ENCODE assay signal across 26 mouse cellular contexts in the genomic region with DNA sequence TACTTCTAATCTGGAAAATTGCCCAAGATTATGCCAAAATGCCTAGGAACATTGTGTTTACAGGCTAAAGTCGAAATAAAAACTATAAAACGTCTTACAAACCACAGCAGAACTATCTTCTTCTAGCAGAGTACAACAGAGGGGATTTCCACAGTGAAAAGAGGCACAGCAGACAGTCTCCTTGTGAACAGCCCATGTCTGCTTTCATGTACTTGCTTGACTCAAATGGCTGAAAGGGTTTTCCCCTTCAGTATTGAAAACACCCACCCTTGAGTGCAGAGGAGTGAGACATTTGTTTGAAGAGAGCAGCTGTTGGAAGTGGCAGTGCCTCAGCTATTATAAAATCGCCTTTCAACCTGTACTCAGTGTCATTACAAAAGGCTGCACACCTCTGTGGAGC.
DNase-seq lines count a peak whose midpoint lies in the region; ATAC-seq and TF ChIP-seq lines count a peak whose summit lies in the region.
"Had no signal": no experiment of that assay in that cellular context is flagged by ENCODE, and none has a peak within 500 bp of the region (broad histone marks: within the 10 kb centered on the region; RNA-seq: fewer than 3 reads in every experiment).

No protein-coding gene starts in this region.

- intact Hi-C loops in heart, adult 2 months (cut with DNase I), result no loop called here

- 70% methylated on average over 3 of the region's 3 CpGs for whole genome bisulfite sequencing in midbrain, embryonic 15.5 days
- WGBS in midbrain, embryonic 14.5 days, result 64% methylated on average over 3 of the region's 3 CpGs
- 49% methylated on average over 3 of the region's 3 CpGs for WGBS in heart, adult 2 months
- 78% methylated on average over 3 of the region's 3 CpGs for WGBS in forebrain, embryonic 11.5 days

- no peak for DNase-seq in midbrain, embryonic 14.5 days
- peak; percentile 88 for DNase-seq in CH12.LX (ENCODE audit: extremely low read depth)
- peak; percentile 31 for DNase-seq in brain, embryonic 14.5 days (ENCODE audit: low read depth)
- no peak for DNase-seq in heart, postnatal 4 days
- no peak for DNase-seq in heart, adult 2 months
- DNase-seq in forebrain, embryonic 11.5 days (ENCODE audit: low spot score), result no peak
- DNase-seq: adrenal gland, adult 8-10 months; adrenal gland, postnatal 25 days; B cell, adult 2 months; cerebellum, adult 18-20 months; cerebellum, adult 9-10 months; cerebellum, postnatal 14 days; gastrocnemius, adult 2 months; gastrocnemius, postnatal 14 days; heart, postnatal 10 days; heart, postnatal 36 days; kidney, adult 11 months; kidney, adult 8-10 months had no signal

- ATAC-seq in midbrain, embryonic 15.5 days (replicated peaks), result 0 out of 2 replicates have a peak, but pooled peaks have one; percentile 30
- no peak for ATAC-seq in midbrain, embryonic 14.5 days (ENCODE audit: low FRiP score, low TSS enrichment)
- ATAC-seq in forebrain, embryonic 11.5 days (replicated peaks; ENCODE audit: low FRiP score), result no peak
- ATAC-seq: forebrain, embryonic 16.5 days; hindbrain, postnatal 0 days; intestine, embryonic 15.5 days had no signal

- in situ Hi-C loops in CH12.LX (cut with MboI; ENCODE audit: low pct_ligation_motif_present, low pct_unique_long_range_greater_than_20kb, low sequenced_read_pairs), result no loop called here

- no peak for TF ChIP-seq CTCF in CH12.LX (conservative IDR thresholded peaks at IDR 0.05 in 1 of 2, IDR thresholded peaks at IDR 0.05 in 1 of 2; ENCODE audit: low read depth in 2 of 2, low read length in 2 of 2)
- no peak for TF ChIP-seq CTCF in brain, embryonic 14.5 days (IDR thresholded peaks at IDR 0.05; ENCODE audit: borderline replicate concordance, extremely low read depth, insufficient read depth, insufficient read length)
- TF ChIP-seq CTCF in heart, adult 2 months (IDR thresholded peaks at IDR 0.05), result no peak

- 0 out of 2 replicates have a peak, but pooled peaks have one; percentile 28 for TF ChIP-seq POLR2A in CH12.LX (IDR thresholded peaks at IDR 0.05; ENCODE audit: low read depth, low read length)
- no peak for TF ChIP-seq POLR2A in brain, embryonic 14.5 days (IDR thresholded peaks at IDR 0.05; ENCODE audit: borderline replicate concordance, extremely low read depth, insufficient read depth, insufficient read length, poor library complexity, severe bottlenecking)
- no peak for TF ChIP-seq POLR2A in heart, adult 2 months (IDR thresholded peaks at IDR 0.05; ENCODE audit: insufficient read depth, low read depth, low read length)

- no peak overlapping the region for H3K4me3 ChIP-seq in midbrain, embryonic 15.5 days
- no peak overlapping the region for H3K4me3 ChIP-seq in midbrain, embryonic 14.5 days (replicated peaks; ENCODE audit: low read depth, low read length)
- no peak overlapping the region for H3K4me3 ChIP-seq in CH12.LX (replicated peaks in 1 of 3; ENCODE audit: low read depth in 2 of 3, low read length in 2 of 3, poor library complexity in 1 of 3)
- no peak overlapping the region for H3K4me3 ChIP-seq in heart, adult 2 months
- no peak overlapping the region for H3K4me3 ChIP-seq in forebrain, embryonic 11.5 days (ENCODE audit: low read depth, low read length)
- H3K4me3 ChIP-seq: forebrain, embryonic 10.5 days; gastrocnemius, adult 2 months; heart, embryonic 12.5 days; heart, embryonic 15.5 days; intestine, embryonic 15.5 days had no signal

- no peak overlapping the region for H3K9ac ChIP-seq in midbrain, embryonic 15.5 days
- H3K9ac ChIP-seq in midbrain, embryonic 14.5 days (replicated peaks; ENCODE audit: low read length), result no peak overlapping the region
- no peak overlapping the region for H3K9ac ChIP-seq in CH12.LX (ENCODE audit: insufficient read depth, low read depth)
- H3K9ac ChIP-seq in heart, adult 2 months (ENCODE audit: low read depth, low read length), result no peak overlapping the region
- no peak overlapping the region for H3K9ac ChIP-seq in forebrain, embryonic 11.5 days (ENCODE audit: low read length)
- H3K9ac ChIP-seq: heart, embryonic 12.5 days; heart, embryonic 15.5 days; hindbrain, embryonic 14.5 days; intestine, embryonic 15.5 days had no signal

- H3K4me2 ChIP-seq in midbrain, embryonic 15.5 days, result no peak overlapping the region
- no peak overlapping the region for H3K4me2 ChIP-seq in midbrain, embryonic 14.5 days (ENCODE audit: low read length)
- H3K4me2 ChIP-seq in CH12.LX (ENCODE audit: insufficient read depth, low read depth, poor library complexity, severe bottlenecking), result peak overlapping the region; percentile 62
- H3K4me2 ChIP-seq in forebrain, embryonic 11.5 days (ENCODE audit: low read depth, low read length, severe bottlenecking), result no peak overlapping the region
- H3K4me2 ChIP-seq: heart, embryonic 12.5 days; heart, embryonic 15.5 days; hindbrain, embryonic 14.5 days; intestine, embryonic 15.5 days had no signal

- no peaks in the 10 kb centered on the region for H3K27me3 ChIP-seq in midbrain, embryonic 15.5 days (replicated peaks)
- no peaks in the 10 kb centered on the region for H3K27me3 ChIP-seq in midbrain, embryonic 14.5 days (ENCODE audit: control insufficient read depth, insufficient read depth, low read length)
- no peaks in the 10 kb centered on the region for H3K27me3 ChIP-seq in CH12.LX (replicated peaks)
- H3K27me3 ChIP-seq in heart, adult 2 months (ENCODE audit: control insufficient read depth, insufficient read depth, low read length), result no peaks in the 10 kb centered on the region
- H3K27me3 ChIP-seq in forebrain, embryonic 11.5 days (ENCODE audit: control insufficient read depth, insufficient read depth, low read length), result no peaks in the 10 kb centered on the region
- H3K27me3 ChIP-seq: heart, embryonic 12.5 days; heart, embryonic 15.5 days; intestine, embryonic 15.5 days had no signal

- dilution Hi-C loops in CH12.LX (cut with MboI; ENCODE audit: extremely low pct_ligation_motif_present, extremely low pct_unique_long_range_greater_than_20kb, low sequenced_read_pairs), result no loop called here

- peak; percentile 85 for TF ChIP-seq EP300 in CH12.LX (IDR thresholded peaks at IDR 0.05; ENCODE audit: low read length)
- no peak for TF ChIP-seq EP300 in heart, adult 2 months (IDR thresholded peaks at IDR 0.05; ENCODE audit: insufficient read depth, low read depth, low read length)

- no peaks in the 10 kb centered on the region for H3K36me3 ChIP-seq in midbrain, embryonic 15.5 days (replicated peaks)
- H3K36me3 ChIP-seq in midbrain, embryonic 14.5 days (ENCODE audit: control insufficient read depth, insufficient read depth, low read length), result no peaks in the 10 kb centered on the region
- no peaks in the 10 kb centered on the region for H3K36me3 ChIP-seq in CH12.LX (replicated peaks in 1 of 2; ENCODE audit: control insufficient read depth in 1 of 2, insufficient read depth in 1 of 2, low read length in 1 of 2)
- no peaks in the 10 kb centered on the region for H3K36me3 ChIP-seq in heart, adult 2 months (ENCODE audit: control insufficient read depth, insufficient read depth, low read length)
- no peaks in the 10 kb centered on the region for H3K36me3 ChIP-seq in forebrain, embryonic 11.5 days (ENCODE audit: control insufficient read depth, insufficient read depth, low read length)
- H3K36me3 ChIP-seq: forebrain, embryonic 10.5 days; heart, embryonic 12.5 days; heart, embryonic 15.5 days; intestine, embryonic 15.5 days had no signal

- H3K79me2 ChIP-seq in CH12.LX (replicated peaks; ENCODE audit: control insufficient read depth, extremely low read depth, insufficient read depth, poor library complexity, severe bottlenecking), result no peaks in the 10 kb centered on the region
- H3K79me2 ChIP-seq in heart, adult 2 months (replicated peaks; ENCODE audit: control insufficient read depth, insufficient read depth, low read length), result no peaks in the 10 kb centered on the region

- no peaks in the 10 kb centered on the region for H3K4me1 ChIP-seq in midbrain, embryonic 15.5 days
- no peaks in the 10 kb centered on the region for H3K4me1 ChIP-seq in midbrain, embryonic 14.5 days (ENCODE audit: control insufficient read depth, insufficient read depth, low read length)
- peaks cover 5 to 21% of the 10 kb centered on the region in 2 experiments for H3K4me1 ChIP-seq in CH12.LX (ENCODE audit: control insufficient read depth in 1 of 2, insufficient read depth in 2 of 2)
- H3K4me1 ChIP-seq in heart, adult 2 months (ENCODE audit: control insufficient read depth, insufficient read depth, low read length), result no peaks in the 10 kb centered on the region
- no peaks in the 10 kb centered on the region for H3K4me1 ChIP-seq in forebrain, embryonic 11.5 days (replicated peaks; ENCODE audit: control insufficient read depth, insufficient read depth, low read length)
- H3K4me1 ChIP-seq: forebrain, embryonic 10.5 days; heart, embryonic 12.5 days; heart, embryonic 15.5 days; intestine, embryonic 15.5 days had no signal

- TF ChIP-seq RAD21 in CH12.LX (IDR thresholded peaks at IDR 0.05; ENCODE audit: low read depth, low read length), result no peak; the same call in none of the 2 replicates

- no peak overlapping the region for H3K27ac ChIP-seq in midbrain, embryonic 15.5 days
- no peak overlapping the region for H3K27ac ChIP-seq in midbrain, embryonic 14.5 days (replicated peaks; ENCODE audit: low read depth, low read length)
- peak overlapping the region; percentile 51; the same call in 1 of the 2 replicates for H3K27ac ChIP-seq in CH12.LX (ENCODE audit: insufficient read depth, low read depth)
- H3K27ac ChIP-seq in heart, adult 2 months, result no peak overlapping the region
- no peak overlapping the region for H3K27ac ChIP-seq in forebrain, embryonic 11.5 days (ENCODE audit: low read depth, low read length)
- H3K27ac ChIP-seq: forebrain, embryonic 10.5 days; gastrocnemius, adult 2 months; heart, embryonic 15.5 days; hindbrain, embryonic 14.5 days; hindbrain, postnatal 0 days; intestine, embryonic 15.5 days had no signal

- H3K9me3 ChIP-seq in midbrain, embryonic 15.5 days, result no peaks in the 10 kb centered on the region
- no peaks in the 10 kb centered on the region for H3K9me3 ChIP-seq in midbrain, embryonic 14.5 days (ENCODE audit: control insufficient read depth, low read length)
- H3K9me3 ChIP-seq in CH12.LX (replicated peaks; ENCODE audit: low read length), result no peaks in the 10 kb centered on the region
- H3K9me3 ChIP-seq in forebrain, embryonic 11.5 days (ENCODE audit: control insufficient read depth, low read length), result no peaks in the 10 kb centered on the region
- H3K9me3 ChIP-seq: forebrain, embryonic 10.5 days; heart, embryonic 12.5 days; heart, embryonic 15.5 days; intestine, embryonic 15.5 days had no signal

TF ChIP-seq in CH12.LX, 34 proteins besides CTCF, POLR2A, EP300 and RAD21 (continues in another document):
- TF ChIP-seq ETS1 (conservative IDR thresholded peaks at IDR 0.05; ENCODE audit: low read depth, low read length), result 0 out of 2 replicates have a peak, but pooled peaks have one; percentile 28
- no peak for TF ChIP-seq E2F4 (IDR thresholded peaks at IDR 0.05; ENCODE audit: insufficient replicate concordance, low read depth, low read length)
- no peak for TF ChIP-seq CHD2 (IDR thresholded peaks at IDR 0.05; ENCODE audit: low read length)
- TF ChIP-seq GABPA (IDR thresholded peaks at IDR 0.05; ENCODE audit: insufficient replicate concordance, low read depth, low read length), result no peak
- TF ChIP-seq IRF4 (IDR thresholded peaks at IDR 0.05; ENCODE audit: low read depth, low read length), result peak; percentile 81
- TF ChIP-seq MYC (IDR thresholded peaks at IDR 0.05; ENCODE audit: low read depth, low read length), result 0 out of 2 replicates have a peak, but pooled peaks have one; percentile 13
- no peak for TF ChIP-seq POLR2AphosphoS2 (IDR thresholded peaks at IDR 0.05; ENCODE audit: low read depth, low read length)

Comparison
In these comparisons a context has a peak if more than half of its experiments do, and no peak if none do; other contexts are left out.
1. DNase-seq: peak in CH12.LX (single experiment) and brain, embryonic 14.5 days (single experiment); none in midbrain, embryonic 14.5 days (single experiment), heart, postnatal 4 days (single experiment), heart, adult 2 months (0 of 2) and forebrain, embryonic 11.5 days (single experiment).